Mouse (Mus musculus) E14TG2a.4 (cell line): ENCODE data around the gene Aldh4a1.

Experiments
- CTCF ChIP-seq: conservative IDR thresholded peaks from 2 replicates; pipeline ENCODE4 v1.5.1; 2014; ENCODE audit warnings: low read length
- NANOG ChIP-seq: IDR thresholded peaks from 2 replicates; pipeline ENCODE4 v1.6.1; 2014; ENCODE audit warnings: borderline replicate concordance, low read length, mixed read lengths

DNA sequence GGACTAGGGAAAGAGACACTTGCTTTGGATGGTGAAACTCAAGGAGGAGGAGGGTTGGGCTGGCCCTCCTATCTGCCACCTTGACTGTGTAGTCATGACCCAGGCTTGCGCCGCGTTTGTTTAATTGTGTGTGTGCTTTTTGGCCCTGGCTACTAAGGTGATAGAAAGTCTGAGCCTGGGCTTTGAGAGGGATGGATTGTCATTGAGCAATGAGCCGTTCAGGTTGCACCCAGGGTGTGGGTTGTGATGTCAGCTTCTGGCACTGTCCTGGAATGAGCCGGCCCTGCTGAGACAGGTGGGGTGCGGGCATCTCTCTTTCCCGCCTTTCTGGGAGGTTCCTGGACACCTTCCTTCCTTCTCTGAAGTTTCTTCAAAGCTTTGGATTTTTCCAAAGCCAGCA lies 45.7 kb upstream of the Aldh4a1 start:
- TF ChIP-seq CTCF (no peak), NANOG (no peak)
